Mouse (Mus musculus): Measurements from ENCODE around the gene Szrd1.
A peak's percentile ranks its signal among the peaks of the same experiment; 100 is the strongest.

Szrd1 gene

GRCm38 (mm10) chr4:141139116-141139970 is at the start of gene Szrd1:
TSS of gene Szrd1 (minus strand) at chr4:141139775.
- DNase-seq (ENCODE audit: extremely low read depth, low read depth): peak; percentile 96

GRCm38 (mm10) chr4:141186923-141187836 is 47.6 kb upstream of the Szrd1 start:
- no peak for DNase-seq (ENCODE audit: extremely low read depth, low read depth)

GRCm38 (mm10) chr4:141184426-141184825 is 44.9 kb upstream of the Szrd1 start:
- DNase-seq (ENCODE audit: extremely low read depth, low read depth): no peak

GRCm38 (mm10) chr4:141183932-141184331 is 44.4 kb upstream of the Szrd1 start:
- no peak for DNase-seq (ENCODE audit: extremely low read depth, low read depth)

GRCm38 (mm10) chr4:141181981-141182380 is 42.4 kb upstream of the Szrd1 start:
- DNase-seq (ENCODE audit: extremely low read depth, low read depth): no peak

- DNase-seq (ENCODE audit: extremely low read depth, low read depth): no peak
These were observed 41.3 kb upstream of the Szrd1 start for GRCm38 (mm10) chr4:141180831-141181230.

GRCm38 (mm10) chr4:141178500-141178899 is 38.9 kb upstream of the Szrd1 start:
- DNase-seq (ENCODE audit: extremely low read depth, low read depth): no peak

GRCm38 (mm10) chr4:141176328-141176838 is 36.8 kb upstream of the Szrd1 start:
- no peak for DNase-seq (ENCODE audit: extremely low read depth, low read depth)

- no peak for DNase-seq (ENCODE audit: extremely low read depth, low read depth)
These were observed 36.2 kb upstream of the Szrd1 start for GRCm38 (mm10) chr4:141175783-141176182.

GRCm38 (mm10) chr4:141172121-141172520 is 32.5 kb upstream of the Szrd1 start:
- DNase-seq (ENCODE audit: extremely low read depth, low read depth): no peak

GRCm38 (mm10) chr4:141167156-141167555 is 27.6 kb upstream of the Szrd1 start:
- no peak for DNase-seq (ENCODE audit: extremely low read depth, low read depth)

GRCm38 (mm10) chr4:141165744-141166292 is 26.2 kb upstream of the Szrd1 start:
- DNase-seq (ENCODE audit: extremely low read depth, low read depth): no peak

- no peak for DNase-seq (ENCODE audit: extremely low read depth, low read depth)
These were observed 24.2 kb upstream of the Szrd1 start for GRCm38 (mm10) chr4:141163729-141164128.

- peak; percentile 59 for DNase-seq (ENCODE audit: extremely low read depth, low read depth)
These were observed 22.2 kb upstream of the Szrd1 start for GRCm38 (mm10) chr4:141161699-141162208.

- no peak for DNase-seq (ENCODE audit: extremely low read depth, low read depth)
These were observed 20.6 kb upstream of the Szrd1 start for GRCm38 (mm10) chr4:141160193-141160592.

- peak; percentile 25 for DNase-seq (ENCODE audit: extremely low read depth, low read depth)
These were observed 20.1 kb upstream of the Szrd1 start for GRCm38 (mm10) chr4:141159666-141160065.

- DNase-seq (ENCODE audit: extremely low read depth, low read depth): no peak
These were observed 19.5 kb upstream of the Szrd1 start for GRCm38 (mm10) chr4:141159093-141159492.

- DNase-seq (ENCODE audit: extremely low read depth, low read depth): no peak
These were observed 19.0 kb upstream of the Szrd1 start for GRCm38 (mm10) chr4:141158609-141159008.

- no peak for DNase-seq (ENCODE audit: extremely low read depth, low read depth)
These were observed 17.9 kb upstream of the Szrd1 start for GRCm38 (mm10) chr4:141157485-141157884.

- DNase-seq (ENCODE audit: extremely low read depth, low read depth): no peak
These were observed 9.5 kb upstream of the Szrd1 start for GRCm38 (mm10) chr4:141149116-141149515.

All from MEL-GATA-1-ER (cell line).